Mouse (Mus musculus) monocyte, adult 5-6 weeks (primary cell): ENCODE results near the gene Pkd1l3. TPM values are rescaled to one million over a fixed set of nuclear protein-coding genes. Genes with fewer than 3 reads are reported as not detected.
A peak's percentile ranks its signal among the peaks of the same experiment; 100 is the strongest.

ENCODE experiments used
- ATAC-seq: fragments of 153-309, 156-312 bp; replicated peaks from 2 replicates; pipeline ENCODE4 v1.8.0; 2017; ENCODE audit warnings: mild to moderate bottlenecking; ENCODE audit not compliant: low TSS enrichment, insufficient number of reproducible peaks, severe bottlenecking, poor library complexity, low FRiP score
- total RNA-seq: library from RNA; stranded (forward); fragments of 200-1000, 200-491, 200-594 nt; gene quantifications from 3 replicates; pipeline ENCODE4 v1.2.3, GENCODE M21; 2017

Gene Pkd1l3
- 1.1 TPM in 1 of 3 replicates, not detected in the others for total RNA-seq

DNA sequence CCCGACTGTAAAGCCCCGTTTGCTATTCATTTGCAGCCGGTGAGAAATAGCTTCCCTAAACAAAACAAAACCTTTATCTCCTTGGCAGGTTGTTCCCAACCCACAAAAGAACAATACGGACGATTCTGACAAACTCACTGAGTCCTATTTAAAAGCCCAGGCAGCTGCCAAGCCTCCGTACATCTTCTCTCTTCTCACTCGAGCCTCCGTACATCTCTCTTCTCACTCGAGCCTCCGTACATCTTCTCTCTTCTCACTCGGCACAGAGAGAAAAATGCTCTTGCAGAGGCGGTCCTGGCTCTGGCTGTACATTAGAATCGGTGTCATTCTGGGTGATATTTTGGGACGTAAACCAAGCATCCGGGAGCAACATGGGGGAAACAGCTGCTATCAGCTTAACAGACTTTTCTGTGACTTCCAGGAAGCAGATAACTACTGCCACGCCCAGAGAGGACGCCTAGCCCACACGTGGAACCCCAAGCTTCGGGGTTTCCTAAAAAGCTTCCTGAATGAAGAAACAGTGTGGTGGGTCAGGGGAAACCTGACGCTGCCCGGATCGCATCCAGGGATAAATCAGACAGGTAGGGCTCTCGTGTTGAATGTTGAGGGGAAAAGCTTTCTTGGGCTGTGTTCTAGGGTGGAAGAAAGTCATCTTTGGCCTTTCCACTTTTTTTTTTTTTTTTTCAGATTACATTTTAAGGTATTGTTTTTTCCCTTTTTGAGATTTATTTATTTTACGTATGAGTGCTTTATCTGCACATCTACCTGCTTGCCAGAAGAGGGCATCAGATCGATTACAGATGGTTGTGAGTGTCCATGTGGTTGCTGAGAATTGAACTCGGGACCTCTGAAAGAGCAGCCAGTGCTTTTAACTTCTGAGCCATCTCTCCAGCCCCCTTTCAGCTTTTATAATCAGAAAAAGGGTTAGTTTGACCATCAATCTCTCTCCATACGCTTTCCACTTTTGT, at the start of gene Pkd1l3:
Gene Pkd1l3 (plus strand): TSS at position 275 of the 968 bp plus-strand sequence.
- ATAC-seq = no peak

- no peak for ATAC-seq
Observed at GRCm38 (mm10) chr8:109564766-109565165, 49.6 kb upstream of the Pkd1l3 start.

DNA sequence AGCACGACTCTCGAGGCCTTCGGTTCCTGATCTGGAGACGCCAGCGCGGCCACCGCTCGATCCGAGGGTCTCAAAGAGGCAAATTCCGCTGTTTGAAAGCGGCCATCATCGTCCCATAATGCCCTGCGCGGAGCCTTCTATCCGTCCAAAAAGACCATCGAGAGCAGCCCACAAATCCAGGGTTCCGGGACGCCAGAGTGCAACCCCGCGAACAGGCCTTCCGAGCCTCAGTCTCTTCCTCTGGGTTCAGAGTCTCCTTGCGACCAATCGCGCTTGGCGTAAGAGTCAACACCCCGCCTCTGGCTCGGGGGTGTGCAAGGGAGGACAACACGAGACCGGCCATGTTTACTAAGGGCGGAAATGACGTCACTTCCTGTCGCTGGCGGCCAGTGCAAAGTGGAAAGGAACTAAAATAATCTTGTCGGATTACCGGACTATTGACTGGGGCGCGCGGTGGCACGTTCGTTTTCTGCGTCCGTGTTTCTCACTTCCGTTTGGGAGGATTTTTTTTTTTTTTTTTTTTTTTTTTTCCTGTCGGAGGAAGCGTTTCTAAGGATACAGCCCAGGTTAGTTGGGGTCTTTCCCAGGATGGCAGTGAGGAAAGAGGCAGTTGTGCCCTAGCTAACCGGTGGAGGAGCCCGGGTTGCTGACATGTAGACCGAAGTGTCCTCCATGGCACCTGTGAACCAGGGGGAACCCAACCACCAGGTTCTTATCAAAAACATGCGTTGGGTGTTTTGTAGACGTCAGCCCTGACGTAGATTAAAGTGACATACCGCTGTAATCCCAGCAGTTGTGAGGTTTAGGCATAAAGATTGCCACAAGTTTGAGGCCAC, 48.6 kb upstream of the Pkd1l3 start, which contains the start of the genes Dhx38 and Txnl4b:
Gene Dhx38 (minus strand): TSS at position 364 of the 836 bp plus-strand sequence.
Gene Txnl4b (plus strand): TSS at position 395 of the 836 bp plus-strand sequence.
- ATAC-seq = peak; percentile 95

- no peak for ATAC-seq
Observed at GRCm38 (mm10) chr8:109571139-109571538, 43.2 kb upstream of the Pkd1l3 start.

DNA sequence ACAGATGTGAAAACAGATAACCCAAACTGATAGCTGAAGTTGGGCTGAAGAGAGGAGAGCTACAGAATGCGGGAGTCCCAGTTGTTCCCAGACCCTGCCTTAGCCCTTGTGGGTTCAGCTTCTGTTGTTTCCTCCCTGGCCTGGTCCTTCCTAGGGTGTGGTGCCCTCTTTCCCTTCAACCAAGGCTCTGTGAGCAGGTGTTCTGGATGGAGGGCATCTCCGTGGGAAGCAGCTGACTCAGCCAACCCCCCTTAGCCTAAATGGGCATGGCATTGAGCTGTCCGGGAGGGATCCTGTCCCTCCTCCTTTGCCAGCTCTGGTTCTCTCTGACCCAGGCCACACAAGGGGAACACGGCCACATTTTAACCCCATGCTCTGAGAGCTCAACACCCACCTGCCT, 38.0 kb upstream of the Pkd1l3 start:
- ATAC-seq = no peak

DNA sequence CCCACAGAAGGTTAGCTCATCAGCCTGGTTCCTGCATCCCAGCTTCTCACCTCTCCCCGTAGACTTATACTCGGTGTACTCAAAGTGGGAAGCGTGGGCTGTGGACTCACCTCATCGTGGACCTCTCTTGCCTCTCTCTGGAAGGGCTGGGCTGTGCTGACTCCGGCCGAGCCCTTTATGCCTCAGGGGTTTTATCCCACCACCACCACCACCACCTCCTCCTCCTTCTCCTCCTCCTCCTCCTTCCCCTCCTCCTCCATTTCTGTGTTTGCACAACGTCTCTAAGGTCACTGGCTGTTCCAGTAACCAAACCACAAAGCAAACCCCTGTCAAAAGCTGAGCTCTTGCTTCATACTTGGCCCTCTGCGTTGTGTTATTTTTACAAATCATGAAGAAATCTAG, 35.4 kb upstream of the Pkd1l3 start, which contains the start of gene Hp:
Gene Hp (minus strand): TSS at position 273 of the 402 bp plus-strand sequence.
- ATAC-seq = peak; percentile 40; the same call in 1 of the 2 replicates

GRCm38 (mm10) chr8:109584293-109584692, 30.0 kb upstream of the Pkd1l3 start:
- ATAC-seq = no peak

GRCm38 (mm10) chr8:109584830-109585229, 29.5 kb upstream of the Pkd1l3 start:
- ATAC-seq = no peak

GRCm38 (mm10) chr8:109585652-109586051, 28.7 kb upstream of the Pkd1l3 start:
- peak; percentile 91 for ATAC-seq

GRCm38 (mm10) chr8:109586972-109587504, 27.3 kb upstream of the Pkd1l3 start:
- no peak for ATAC-seq

DNA sequence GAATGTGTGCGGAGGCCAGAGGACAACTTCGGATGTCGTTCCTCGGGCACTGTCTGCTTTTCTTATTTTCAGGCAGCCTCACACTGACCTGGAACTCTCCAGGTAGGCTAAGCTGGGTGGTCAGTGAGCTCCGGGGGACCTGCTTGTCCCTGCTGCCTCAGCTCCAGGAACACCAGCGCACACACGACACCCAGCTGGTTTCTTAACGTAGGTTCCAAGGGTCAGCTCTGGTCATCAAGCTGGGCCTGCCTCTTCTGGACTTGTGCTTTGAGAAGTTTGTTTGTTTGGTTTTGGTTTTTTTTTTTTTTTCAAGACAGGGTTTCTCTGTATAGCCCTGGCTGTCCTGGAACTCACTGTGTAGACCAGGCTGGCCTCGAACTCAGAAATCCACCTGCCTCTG, 23.4 kb upstream of the Pkd1l3 start:
- no peak for ATAC-seq

DNA sequence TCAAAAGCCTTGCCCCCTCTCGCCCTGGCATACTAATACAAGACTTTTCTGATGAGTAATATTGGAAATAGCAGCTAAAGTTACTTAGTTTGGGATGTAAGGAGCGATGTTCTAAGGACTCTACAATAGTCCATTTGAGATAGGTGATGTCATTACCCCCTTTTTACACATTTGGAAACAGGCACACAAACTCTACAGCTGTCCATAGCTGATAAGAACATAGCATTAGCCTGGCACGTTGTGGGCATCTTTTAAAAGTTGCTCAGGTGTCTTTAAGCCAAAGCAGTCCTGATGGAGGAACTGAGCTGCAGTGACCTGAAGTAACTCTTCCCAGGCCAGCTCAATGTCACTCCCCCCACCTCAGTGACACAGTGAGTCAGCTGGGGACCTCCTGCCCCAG, 22.9 kb upstream of the Pkd1l3 start:
- ATAC-seq = no peak

- ATAC-seq = no peak
Observed at GRCm38 (mm10) chr8:109592164-109592563, 22.2 kb upstream of the Pkd1l3 start.

- 0 out of 2 replicates have a peak, but pooled peaks have one; percentile 25 for ATAC-seq
Observed at GRCm38 (mm10) chr8:109593117-109593788, 21.1 kb upstream of the Pkd1l3 start.

DNA sequence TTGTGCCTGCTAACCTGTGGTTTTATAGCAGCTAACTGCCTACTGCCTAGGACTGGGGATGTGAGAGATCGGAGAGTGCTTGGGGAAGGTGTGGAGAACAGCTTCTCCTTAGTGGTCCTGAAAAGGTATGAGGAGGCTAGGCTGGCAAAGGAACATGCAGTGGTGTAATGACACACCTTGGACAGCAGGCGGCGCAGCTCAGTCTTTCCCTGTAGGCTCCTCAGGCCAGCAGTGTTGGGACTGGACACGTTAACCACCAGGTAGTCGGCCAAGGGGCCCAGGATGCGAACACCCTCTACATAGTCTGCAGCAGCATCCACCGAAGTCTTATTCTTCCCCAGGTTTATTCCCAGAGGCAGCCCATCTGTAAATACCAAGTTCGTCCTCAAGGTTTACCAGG, 18.5 kb upstream of the Pkd1l3 start:
- peak; percentile 71 for ATAC-seq

DNA sequence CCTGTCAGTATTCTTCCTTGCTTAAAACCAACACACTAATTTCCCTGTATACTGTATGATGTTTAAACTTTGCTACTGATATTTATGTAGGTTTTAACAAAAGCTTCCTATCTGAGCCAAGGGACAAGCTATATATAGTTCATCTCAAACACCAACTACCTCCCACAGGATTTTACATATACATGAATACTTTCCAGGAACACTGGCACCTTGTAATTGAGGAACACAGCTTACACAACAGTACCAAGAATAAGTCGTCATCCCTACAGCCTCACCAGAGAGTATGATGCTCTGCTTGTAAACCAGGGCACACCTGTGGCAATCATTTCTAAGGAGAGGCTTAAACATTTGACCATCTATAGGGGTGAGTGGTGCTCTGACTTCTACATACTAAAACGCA, 7.6 kb upstream of the Pkd1l3 start:
- ATAC-seq = no peak

- no peak for ATAC-seq
Observed at GRCm38 (mm10) chr8:109607650-109608049, 6.7 kb upstream of the Pkd1l3 start.
